Mouse (Mus musculus): ENCODE measurements at regions not wholly inside any gene's neighbourhood (a gene's known extent, or its start where the extent isn't known, plus 50 kb on each side); places are given as distances from the start of the nearest gene placed in this dataset.

GRCm38 (mm10) chr2:167834605-167835004, 97.3 kb upstream of the Ptpn1 start:
- Histone ChIP-seq H3K36me3 (no peaks in the 10 kb centered on the region), H3K27me3 (peaks cover 15% of the 10 kb centered on the region; the same call in 1 of the 2 replicates), H3K4me1 (replicated peaks) (peaks cover 29% of the 10 kb centered on the region), H3K27ac (0 out of 2 replicates have a peak overlapping the region, but pooled peaks have one; percentile 43), H3K9ac (no peak overlapping the region), H3K9me3 (replicated peaks) (no peaks in the 10 kb centered on the region), H3K4me2 (no peak overlapping the region), H3K4me3 (replicated peaks) (no peak overlapping the region)
- ATAC-seq (ENCODE audit: low read depth) (no peak), DNase-seq (no peak)
- 76% methylated on average over 8 of the region's 8 CpGs for WGBS (ENCODE audit: insufficient replicate concordance)

- no peak for DNase-seq
- no peaks in the 10 kb centered on the region for H3K9me3 ChIP-seq (replicated peaks)
- no peak overlapping the region for H3K9ac ChIP-seq
- ATAC-seq (ENCODE audit: low read depth) = peak; percentile 30
- WGBS (ENCODE audit: insufficient replicate concordance) = 28% methylated on average over 20 of the region's 20 CpGs
- no peak overlapping the region for H3K4me3 ChIP-seq (replicated peaks)
- H3K4me2 ChIP-seq = no peak overlapping the region
- no peak overlapping the region for H3K27ac ChIP-seq
- H3K27me3 ChIP-seq = 0 out of 2 replicates have a peak, but pooled peaks cover 4% of the 10 kb centered on the region
- peaks cover 21% of the 10 kb centered on the region for H3K4me1 ChIP-seq (replicated peaks)
- no peaks in the 10 kb centered on the region for H3K36me3 ChIP-seq
Observed at GRCm38 (mm10) chr2:167833290-167833953, 98.4 kb upstream of the Ptpn1 start.

- no peak for ATAC-seq (ENCODE audit: low read depth)
- H3K9ac ChIP-seq = no peak overlapping the region
- H3K27ac ChIP-seq = no peak overlapping the region
- WGBS (ENCODE audit: insufficient replicate concordance) = 62% methylated on average over 26 of the region's 26 CpGs
- H3K4me2 ChIP-seq = no peak overlapping the region
- H3K4me1 ChIP-seq (replicated peaks) = peaks cover 24% of the 10 kb centered on the region
- H3K27me3 ChIP-seq = no peaks in the 10 kb centered on the region
- DNase-seq = no peak
- H3K36me3 ChIP-seq = no peaks in the 10 kb centered on the region
- no peaks in the 10 kb centered on the region for H3K9me3 ChIP-seq (replicated peaks)
- no peak overlapping the region for H3K4me3 ChIP-seq (replicated peaks)
Observed at GRCm38 (mm10) chr2:167831076-167832039, 100.5 kb upstream of the Ptpn1 start.

- no peak overlapping the region for H3K4me3 ChIP-seq (replicated peaks)
- no peak overlapping the region for H3K9ac ChIP-seq
- no peaks in the 10 kb centered on the region for H3K36me3 ChIP-seq
- peaks cover 30% of the 10 kb centered on the region for H3K4me1 ChIP-seq (replicated peaks)
- no peaks in the 10 kb centered on the region for H3K27me3 ChIP-seq
- ATAC-seq (ENCODE audit: low read depth) (no peak), DNase-seq (no peak)
- H3K4me2 ChIP-seq = no peak overlapping the region
- no peaks in the 10 kb centered on the region for H3K9me3 ChIP-seq (replicated peaks)
- 63% methylated on average over 5 of the region's 5 CpGs for WGBS (ENCODE audit: insufficient replicate concordance)
- no peak overlapping the region for H3K27ac ChIP-seq
Observed at GRCm38 (mm10) chr2:167828258-167828657, 103.6 kb upstream of the Ptpn1 start.

- H3K4me2 ChIP-seq = no peak overlapping the region
- H3K27ac ChIP-seq = no peak overlapping the region
- peaks cover 26% of the 10 kb centered on the region for H3K4me1 ChIP-seq (replicated peaks)
- no peak overlapping the region for H3K4me3 ChIP-seq (replicated peaks)
- ATAC-seq (ENCODE audit: low read depth) = no peak
- DNase-seq = no peak
- 60% methylated on average over 12 of the region's 12 CpGs for WGBS (ENCODE audit: insufficient replicate concordance)
- H3K9me3 ChIP-seq (replicated peaks) = no peaks in the 10 kb centered on the region
- no peaks in the 10 kb centered on the region for H3K27me3 ChIP-seq
- no peaks in the 10 kb centered on the region for H3K36me3 ChIP-seq
- no peak overlapping the region for H3K9ac ChIP-seq
Observed at GRCm38 (mm10) chr2:167826922-167827703, 104.7 kb upstream of the Ptpn1 start.

GRCm38 (mm10) chr2:167823513-167823912, 108.3 kb upstream of the Ptpn1 start:
- 49% methylated on average over 9 of the region's 9 CpGs for WGBS (ENCODE audit: insufficient replicate concordance)
- Histone ChIP-seq H3K9me3 (replicated peaks) (no peaks in the 10 kb centered on the region), H3K27ac (peak overlapping the region; percentile 59), H3K36me3 (no peaks in the 10 kb centered on the region), H3K27me3 (no peaks in the 10 kb centered on the region), H3K4me3 (replicated peaks) (no peak overlapping the region), H3K9ac (no peak overlapping the region), H3K4me1 (replicated peaks) (peaks cover 32% of the 10 kb centered on the region), H3K4me2 (no peak overlapping the region)
- peak; percentile 63 for ATAC-seq (ENCODE audit: low read depth)
- no peak for DNase-seq

GRCm38 (mm10) chr2:167823044-167823443, 108.8 kb upstream of the Ptpn1 start:
- no peak for ATAC-seq (ENCODE audit: low read depth)
- Histone ChIP-seq H3K4me2 (no peak overlapping the region), H3K4me1 (replicated peaks) (peaks cover 30% of the 10 kb centered on the region)

GRCm38 (mm10) chr2:167821186-167821585, 110.7 kb upstream of the Ptpn1 start:
- Histone ChIP-seq H3K4me3 (replicated peaks) (no peak overlapping the region), H3K27me3 (0 out of 2 replicates have a peak, but pooled peaks cover 3% of the 10 kb centered on the region), H3K27ac (no peak overlapping the region), H3K9ac (no peak overlapping the region), H3K4me1 (replicated peaks) (peaks cover 34% of the 10 kb centered on the region), H3K4me2 (no peak overlapping the region), H3K9me3 (replicated peaks) (no peaks in the 10 kb centered on the region), H3K36me3 (no peaks in the 10 kb centered on the region)
- 70% methylated on average over 6 of the region's 6 CpGs for WGBS (ENCODE audit: insufficient replicate concordance)
- ATAC-seq (ENCODE audit: low read depth) (no peak), DNase-seq (no peak)

More at GRCm38 (mm10) chr2:167823044-167823443, 108.8 kb upstream of the Ptpn1 start:
- H3K9ac ChIP-seq = no peak overlapping the region
- no peaks in the 10 kb centered on the region for H3K9me3 ChIP-seq (replicated peaks)
- 0 out of 2 replicates have a peak overlapping the region, but pooled peaks have one; percentile 51 for H3K27ac ChIP-seq
- 76% methylated on average over 3 of the region's 3 CpGs for WGBS (ENCODE audit: insufficient replicate concordance)
- DNase-seq = no peak
- H3K36me3 ChIP-seq = no peaks in the 10 kb centered on the region
- H3K4me3 ChIP-seq (replicated peaks) = no peak overlapping the region
- H3K27me3 ChIP-seq = 0 out of 2 replicates have a peak, but pooled peaks cover 3% of the 10 kb centered on the region

GRCm38 (mm10) chr2:167818799-167819198, 113.1 kb upstream of the Ptpn1 start:
- DNase-seq = no peak
- no peaks in the 10 kb centered on the region for H3K9me3 ChIP-seq (replicated peaks)
- ATAC-seq (ENCODE audit: low read depth) = no peak
- no peak overlapping the region for H3K4me3 ChIP-seq (replicated peaks)
- H3K27ac ChIP-seq = no peak overlapping the region
- H3K4me1 ChIP-seq (replicated peaks) = peaks cover 19% of the 10 kb centered on the region
- WGBS (ENCODE audit: insufficient replicate concordance) = 73% methylated on average over 10 of the region's 10 CpGs
- H3K27me3 ChIP-seq = 0 out of 2 replicates have a peak, but pooled peaks cover 3% of the 10 kb centered on the region
- H3K36me3 ChIP-seq = no peaks in the 10 kb centered on the region
- no peak overlapping the region for H3K4me2 ChIP-seq
- H3K9ac ChIP-seq = no peak overlapping the region

- Histone ChIP-seq H3K9ac (no peak overlapping the region), H3K4me1 (replicated peaks) (peaks cover 17% of the 10 kb centered on the region), H3K27ac (no peak overlapping the region), H3K4me2 (no peak overlapping the region), H3K36me3 (no peaks in the 10 kb centered on the region), H3K27me3 (0 out of 2 replicates have a peak, but pooled peaks cover 3% of the 10 kb centered on the region), H3K9me3 (replicated peaks) (no peaks in the 10 kb centered on the region), H3K4me3 (replicated peaks) (no peak overlapping the region)
- DNase-seq (no peak), ATAC-seq (ENCODE audit: low read depth) (no peak)
- whole genome bisulfite sequencing (ENCODE audit: insufficient replicate concordance) = 58% methylated on average over 9 of the region's 9 CpGs
Observed at GRCm38 (mm10) chr2:167817030-167817429, 114.8 kb upstream of the Ptpn1 start.

- Histone ChIP-seq H3K27me3 (0 out of 2 replicates have a peak, but pooled peaks cover 3% of the 10 kb centered on the region), H3K4me3 (replicated peaks) (no peak overlapping the region), H3K27ac (no peak overlapping the region), H3K4me1 (replicated peaks) (peaks cover 7% of the 10 kb centered on the region), H3K36me3 (no peaks in the 10 kb centered on the region), H3K9ac (no peak overlapping the region), H3K4me2 (no peak overlapping the region), H3K9me3 (replicated peaks) (no peaks in the 10 kb centered on the region)
- DNase-seq (no peak), ATAC-seq (ENCODE audit: low read depth) (no peak)
- 55% methylated on average over 10 of the region's 10 CpGs for WGBS (ENCODE audit: insufficient replicate concordance)
Observed at GRCm38 (mm10) chr2:167815123-167815522, 116.7 kb upstream of the Ptpn1 start.
